Mouse (Mus musculus) small intestine, adult 2 months (tissue): ENCODE results near the gene Klrb1. TPM values are rescaled to one million over a fixed set of nuclear protein-coding genes. Genes with fewer than 3 reads are reported as not detected.

ENCODE experiments used
- H3K27ac ChIP-seq: fragments of 200-500 bp; 2 replicates; pipeline ENCODE4 v1.5.1; 2012; ENCODE audit warnings: low read depth, low read length, control low read depth, inconsistent platforms; ENCODE audit not compliant: insufficient read depth
- H3K27me3 ChIP-seq: fragments of 200-500 bp; 2 replicates; pipeline ENCODE4 v1.6.1; 2012; ENCODE audit warnings: mild to moderate bottlenecking, moderate library complexity, low read length, inconsistent platforms; ENCODE audit not compliant: control insufficient read depth, insufficient read depth
- H3K36me3 ChIP-seq: fragments of 200-500 bp; 2 replicates; pipeline ENCODE4 v1.6.1; 2012; ENCODE audit warnings: mild to moderate bottlenecking, low read length, control low read depth, inconsistent platforms; ENCODE audit not compliant: control insufficient read depth, insufficient read depth
- H3K4me1 ChIP-seq: fragments of 200-500 bp; 2 replicates; pipeline ENCODE4 v1.6.1; 2012; ENCODE audit warnings: low read length, inconsistent platforms, mixed read lengths; ENCODE audit not compliant: control insufficient read depth, insufficient read depth, insufficient read length
- H3K4me3 ChIP-seq: fragments of 200-500 bp; 2 replicates; pipeline ENCODE4 v1.5.1; 2012; ENCODE audit warnings: low read depth, mild to moderate bottlenecking, control low read depth, inconsistent platforms, low read length, moderate library complexity
- CTCF ChIP-seq: fragments of 200-500 bp; IDR thresholded peaks from 2 replicates; pipeline ENCODE4 v1.5.1; 2012; ENCODE audit warnings: low read depth, mild to moderate bottlenecking, control low read depth, inconsistent platforms, low read length, moderate library complexity, mixed read lengths; ENCODE audit not compliant: insufficient replicate concordance, insufficient read length; ENCODE audit errors: extremely low read depth
- POLR2A ChIP-seq: fragments of 200-500 bp; IDR thresholded peaks from 2 replicates; pipeline ENCODE4 v1.6.1; 2012; ENCODE audit warnings: low read depth, mild to moderate bottlenecking, control low read depth, inconsistent platforms, low read length, moderate library complexity
- WGBS: fragments of 180-500 bp; shearing (Covaris S2); methylation state at CpG from one replicate; pipeline ENCODE4 v1.1.7; 2018; 5-methylcytosine and 5-hydroxymethylcytosine counted together
- polyA plus RNA-seq: library from polyadenylated mRNA; depleted of rRNA; stranded (reverse); fragments of >200 nt; gene quantifications from 2 replicates; pipeline ENCODE4 v1.2.3, GENCODE M21; 2012; rRNA removed

Klrb1 gene
- polyA plus RNA-seq, 1 experiment = not detected

DNA sequence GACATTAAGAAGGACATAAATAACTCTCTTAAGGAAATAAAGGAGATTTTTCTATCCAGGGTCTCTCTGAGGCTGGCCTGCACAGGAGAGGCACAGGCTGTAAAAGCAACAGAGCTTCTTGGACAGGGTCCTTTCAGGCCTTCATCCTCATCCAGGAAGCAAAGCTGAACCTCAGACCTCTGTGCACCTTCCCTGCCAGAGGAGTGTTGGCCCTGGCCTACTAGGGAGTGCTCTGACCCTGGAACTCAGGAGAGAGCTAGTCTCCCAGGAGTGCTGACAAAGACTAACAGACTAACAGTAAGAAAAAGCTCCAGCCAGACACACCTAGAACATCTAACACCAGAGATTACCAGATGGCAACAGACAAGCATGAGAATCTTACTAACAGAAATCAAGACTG, 43.3 kb downstream of the Klrb1 start:
- Histone ChIP-seq H3K27ac (no peak overlapping the region), H3K27me3 (no peaks in the 10 kb centered on the region), H3K36me3 (peaks cover 21% of the 10 kb centered on the region), H3K4me1 (no peaks in the 10 kb centered on the region), H3K4me3 (no peak overlapping the region)
- TF ChIP-seq CTCF (no peak), POLR2A (no peak)

DNA sequence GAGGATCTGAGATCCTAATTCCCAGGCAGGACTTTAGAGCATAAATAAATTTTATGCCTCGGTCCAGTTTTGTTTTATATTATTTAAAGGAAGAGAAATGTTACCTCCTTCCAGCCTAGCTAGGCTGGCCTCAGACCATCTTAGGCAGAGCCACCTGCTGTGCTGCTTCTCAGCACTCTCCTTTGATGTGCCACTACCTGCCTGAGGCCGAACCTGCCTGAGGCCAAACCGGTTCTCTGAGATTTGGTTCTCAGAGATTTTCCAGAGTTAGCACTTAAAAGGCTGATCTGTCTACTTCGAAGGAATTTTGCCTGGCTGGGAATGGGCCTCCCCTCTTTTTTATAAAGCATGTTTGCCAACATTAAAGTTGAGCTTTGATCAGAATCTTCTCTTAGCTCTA, 52.9 kb downstream of the Klrb1 start:
- no peak overlapping the region for H3K4me3 ChIP-seq
- H3K27me3 ChIP-seq = no peaks in the 10 kb centered on the region
- WGBS = 66% methylated on average over 4 of the region's 4 CpGs
- H3K36me3 ChIP-seq = peaks cover 61% of the 10 kb centered on the region
- TF ChIP-seq POLR2A = no peak
- no peak for TF ChIP-seq CTCF
- H3K4me1 ChIP-seq = 0 out of 2 replicates have a peak, but pooled peaks cover 1% of the 10 kb centered on the region
- H3K27ac ChIP-seq = no peak overlapping the region

DNA sequence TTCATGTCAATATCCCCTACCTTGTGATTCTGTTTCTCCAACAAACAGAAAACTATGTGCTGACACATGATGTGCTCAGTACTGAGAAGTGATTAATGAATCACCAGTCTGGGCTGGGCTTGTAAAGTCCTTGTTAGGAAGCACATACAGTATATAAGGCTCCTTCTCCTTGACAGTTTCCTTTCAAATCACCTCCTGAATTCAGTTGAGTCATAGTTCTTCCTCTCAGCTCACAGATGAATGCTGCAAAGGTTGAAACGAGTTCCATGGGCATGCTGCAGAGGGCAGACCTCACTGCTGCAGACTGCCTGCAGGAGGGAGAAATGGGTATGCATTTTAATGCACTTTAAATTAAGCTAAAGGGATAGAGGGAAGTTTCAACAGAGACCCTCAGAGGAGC, 60.7 kb downstream of the Klrb1 start, which contains the start of gene Clec2h:
TSS of gene Clec2h (plus strand) at position 180 of the 400 bp plus-strand sequence.
- TF ChIP-seq POLR2A (peak; percentile 55; the same call in 1 of the 2 replicates), CTCF (peak; percentile 46; the same call in 1 of the 2 replicates)
- peaks cover 13% of the 10 kb centered on the region for H3K36me3 ChIP-seq
- 2% methylated on average over 1 of the region's 1 CpGs for WGBS
- peak within 1 kb of the TSS; percentile 99 for H3K27ac ChIP-seq
- peak within 1 kb of the TSS; percentile 56 for H3K4me3 ChIP-seq
- no peaks in the 10 kb centered on the region for H3K27me3 ChIP-seq
- H3K4me1 ChIP-seq = peaks cover 5% of the 10 kb centered on the region; the same call in 1 of the 2 replicates

DNA sequence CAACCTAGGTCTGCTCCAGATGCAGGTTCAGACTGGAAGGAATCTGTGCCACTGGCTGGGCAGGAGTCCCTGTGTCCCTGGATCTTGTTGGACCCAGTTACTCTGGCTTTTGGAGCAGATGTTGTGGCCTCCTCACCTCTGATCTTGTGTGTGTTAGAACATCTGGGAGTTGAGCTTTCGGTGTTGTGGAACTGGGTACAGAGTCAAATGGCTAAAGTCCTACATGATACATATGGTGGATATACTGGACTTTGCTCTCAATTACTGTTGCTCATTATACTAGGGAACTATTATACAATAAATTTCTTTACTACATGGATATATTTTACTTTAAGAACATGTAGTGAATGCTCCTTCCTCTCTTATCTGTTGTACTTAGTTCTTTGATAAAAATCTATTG, 61.6 kb downstream of the Klrb1 start:
- peak overlapping the region; percentile 95 for H3K27ac ChIP-seq
- TF ChIP-seq POLR2A (no peak), CTCF (no peak)
- H3K4me3 ChIP-seq = no peak overlapping the region
- peaks cover 11% of the 10 kb centered on the region for H3K36me3 ChIP-seq
- H3K27me3 ChIP-seq = no peaks in the 10 kb centered on the region
- H3K4me1 ChIP-seq = peaks cover 5% of the 10 kb centered on the region; the same call in 1 of the 2 replicates
- WGBS = 15% methylated on average over 1 of the region's 1 CpGs

Other genes starting within 250 kb of the Klrb1 start
- gene Pzp, start 196.3 kb downstream of the Klrb1 start, polyA plus RNA-seq = 0.06 TPM in 1 of 2 replicates, not detected in the other
- 0.03 and 0.34 TPM in 2 replicates for gene A2ml1, start 141.5 kb downstream of the Klrb1 start, polyA plus RNA-seq
- gene Klrb1a, start 99.5 kb downstream of the Klrb1 start, polyA plus RNA-seq = 0.24 TPM in 1 of 2 replicates, not detected in the other
- gene Clec2h, start 60.7 kb downstream of the Klrb1 start, polyA plus RNA-seq = 54.1 and 189 TPM in 2 replicates
- gene Klrb1c, start 66.2 kb upstream of the Klrb1 start, polyA plus RNA-seq = not detected in 2 replicates
- 0.46 TPM in 1 of 2 replicates, not detected in the other for gene Gm44511, start 103.3 kb upstream of the Klrb1 start, polyA plus RNA-seq
- 0.25 TPM in 1 of 2 replicates, not detected in the other for gene Klrb1b, start 103.3 kb upstream of the Klrb1 start, polyA plus RNA-seq
- 0.03 TPM in 1 of 2 replicates, not detected in the other for gene Clec2i, start 164.5 kb upstream of the Klrb1 start, polyA plus RNA-seq
- 0.52 and 0.74 TPM in 2 replicates for gene BC035044, start 168.1 kb upstream of the Klrb1 start, polyA plus RNA-seq
- not detected in 2 replicates for gene Clec2g, start 211.3 kb upstream of the Klrb1 start, polyA plus RNA-seq